Mouse (Mus musculus) Patski (cell line): ENCODE data around the gene Samd4. TPM values are rescaled to one million over a fixed set of nuclear protein-coding genes. Genes with fewer than 3 reads are reported as not detected.
A peak's percentile ranks its signal among the peaks of the same experiment; 100 is the strongest.

ENCODE experiments used
- ATAC-seq: fragments of 100-300 bp; one replicate; pipeline ENCODE4 v1.8.0; 2021
- CTCF ChIA-PET: fragments of 350-600 bp; sonication (Branson Sonifier 250); formaldehyde crosslinking; loops from one replicate; lab custom pipeline; 2022; ENCODE audit warnings: inconsistent platforms; lab: Charles Lee
- POLR2A ChIA-PET: fragments of 350-600 bp; sonication (Branson Sonifier 250); formaldehyde crosslinking; loops from one replicate; lab custom pipeline; 2022; ENCODE audit warnings: antibody characterized with exemption, inconsistent platforms; lab: Charles Lee
- DNase-seq: peaks from one replicate; pipeline ENCODE4 v3.0.0-alpha.2; 2011; ENCODE audit warnings: low read depth, low spot score
- H3K27me3 ChIP-seq: fragments of 371-371 bp; one replicate; pipeline ENCODE4 v1.5.1; 2021
- CTCF ChIP-seq: fragments of 100-300 bp; IDR thresholded peaks from one replicate; pipeline ENCODE4 v1.5.1; 2021
- in situ Hi-C: fragments of 300-500 bp; cut with MboI; formaldehyde crosslinking; loops from 3 replicates; pipeline ENCODE4 v1.11.1; 2018; ENCODE audit warnings: low pct_unique_long_range_greater_than_20kb, mixed read lengths
- polyA plus RNA-seq: library from polyadenylated mRNA; unstranded; gene quantifications from one replicate; pipeline ENCODE4 v1.2.3, GENCODE M21; 2021

Gene Samd4
- polyA plus RNA-seq, 1 experiment from 2014 or later = 27.8 TPM

GRCm38 (mm10) chr14:46921178-46921975 lies 38.7 kb downstream of the Samd4 start:
- no peak for TF ChIP-seq CTCF
- CTCF ChIA-PET = interaction anchor here (0.8 to 1.7 kb wide), 4 partner anchors 9 to 20 kb away, joined by 3 to 4 read pairs (median 4); no protein-coding TSS in a partner anchor
- POLR2A ChIA-PET = interaction anchor here (0.5 kb wide), 1 partner anchor 162 kb away, joined by 3 read pairs; no protein-coding TSS in a partner anchor
- in situ Hi-C loops = no loop called here
- DNase-seq (no peak), ATAC-seq (no peak)
- H3K27me3 ChIP-seq = no peaks in the 10 kb centered on the region

- ChIA-PET CTCF (no interaction called here), POLR2A (no interaction called here)
- no peaks in the 10 kb centered on the region for H3K27me3 ChIP-seq
- no peak for TF ChIP-seq CTCF
- in situ Hi-C loops = no loop called here
- no peak for ATAC-seq
- DNase-seq = no peak
Measured at GRCm38 (mm10) chr14:46923931-46924330, 41.3 kb downstream of the Samd4 start.

- no peak for ATAC-seq
- DNase-seq = no peak
- H3K27me3 ChIP-seq = no peaks in the 10 kb centered on the region
- in situ Hi-C loops = no loop called here
- ChIA-PET POLR2A (no interaction called here), CTCF (no interaction called here)
- no peak for TF ChIP-seq CTCF
Measured at GRCm38 (mm10) chr14:46924422-46924821, 41.8 kb downstream of the Samd4 start.

GRCm38 (mm10) chr14:46928556-46928955 lies 45.9 kb downstream of the Samd4 start:
- DNase-seq (no peak), ATAC-seq (no peak)
- ChIA-PET CTCF (no interaction called here), POLR2A (no interaction called here)
- TF ChIP-seq CTCF = no peak
- in situ Hi-C loops = no loop called here
- H3K27me3 ChIP-seq = no peaks in the 10 kb centered on the region

GRCm38 (mm10) chr14:46932121-46932520 lies 49.5 kb downstream of the Samd4 start:
- in situ Hi-C loops = no loop called here
- H3K27me3 ChIP-seq = no peaks in the 10 kb centered on the region
- DNase-seq (no peak), ATAC-seq (no peak)
- TF ChIP-seq CTCF = no peak
- POLR2A ChIA-PET = no interaction called here
- CTCF ChIA-PET = no interaction called here

GRCm38 (mm10) chr14:46932708-46933107 lies 50.1 kb downstream of the Samd4 start:
- DNase-seq (no peak), ATAC-seq (no peak)
- in situ Hi-C loops = no loop called here
- no peaks in the 10 kb centered on the region for H3K27me3 ChIP-seq
- no peak for TF ChIP-seq CTCF
- POLR2A ChIA-PET = no interaction called here
- CTCF ChIA-PET = no interaction called here

- no peak for TF ChIP-seq CTCF
- in situ Hi-C loops = no loop called here
- CTCF ChIA-PET = no interaction called here
- POLR2A ChIA-PET = no interaction called here
- DNase-seq (no peak), ATAC-seq (no peak)
- no peaks in the 10 kb centered on the region for H3K27me3 ChIP-seq
Measured at GRCm38 (mm10) chr14:46941077-46941476, 58.4 kb downstream of the Samd4 start.

- POLR2A ChIA-PET = no interaction called here
- H3K27me3 ChIP-seq = no peaks in the 10 kb centered on the region
- TF ChIP-seq CTCF = no peak
- in situ Hi-C loops = no loop called here
- ATAC-seq (no peak), DNase-seq (no peak)
- CTCF ChIA-PET = interaction anchor here (0.9 kb wide), 1 partner anchor 9 kb away, joined by 3 read pairs; no protein-coding TSS in a partner anchor
Measured at GRCm38 (mm10) chr14:46941896-46942812, 59.5 kb downstream of the Samd4 start.

GRCm38 (mm10) chr14:46944411-46944810 lies 61.8 kb downstream of the Samd4 start:
- in situ Hi-C loops = no loop called here
- DNase-seq = no peak
- ChIA-PET POLR2A (no interaction called here), CTCF (no interaction called here)
- TF ChIP-seq CTCF = no peak
- no peaks in the 10 kb centered on the region for H3K27me3 ChIP-seq
- ATAC-seq = peak; percentile 39

GRCm38 (mm10) chr14:46945903-46946490 lies 63.3 kb downstream of the Samd4 start:
- POLR2A ChIA-PET = no interaction called here
- no peak for DNase-seq

More at GRCm38 (mm10) chr14:46945903-46946490, 63.3 kb downstream of the Samd4 start:
- in situ Hi-C loops = no loop called here
- CTCF ChIA-PET = no interaction called here
- ATAC-seq = no peak
- no peaks in the 10 kb centered on the region for H3K27me3 ChIP-seq
- TF ChIP-seq CTCF = no peak
